Mouse (Mus musculus): ENCODE data around the gene Banf1.

- TF ChIP-seq CTCF (IDR thresholded peaks at IDR 0.05; ENCODE audit: control insufficient read depth, insufficient read depth, insufficient replicate concordance, low read depth, low read length) = no peak
- TF ChIP-seq POLR2A (IDR thresholded peaks at IDR 0.05; ENCODE audit: control insufficient read depth, low read depth, low read length) = no peak
Measured at GRCm38 (mm10) chr19:5362186-5362585, 4.8 kb downstream of the Banf1 start.

Measured in testis, adult 2 months (tissue).